Mouse (Mus musculus) limb, embryonic 13.5 days (tissue): ENCODE measurements around the gene Etl4. TPM values are rescaled to one million over a fixed set of nuclear protein-coding genes. Genes with fewer than 3 reads are reported as not detected.

ENCODE experiments used
- ATAC-seq: fragments of 200-750 bp; cut with Nextera tagmentation; 2 replicates; pipeline ENCODE4 v1.8.0; 2017; ENCODE audit warnings: low read depth, moderate number of reproducible peaks, moderate TSS enrichment; ENCODE audit not compliant: low FRiP score
- H3K27ac ChIP-seq: fragments of 300-500 bp; sonication (generic); 2 replicates; pipeline ENCODE4 v1.5.1; 2015; ENCODE audit warnings: inconsistent platforms, mild to moderate bottlenecking, moderate library complexity
- H3K27me3 ChIP-seq: fragments of 300-500 bp; sonication (generic); 2 replicates; pipeline ENCODE4 v1.6.1; 2015; ENCODE audit warnings: mild to moderate bottlenecking, inconsistent platforms
- H3K36me3 ChIP-seq: fragments of 300-500 bp; sonication (generic); 2 replicates; pipeline ENCODE4 v1.6.1; 2015; ENCODE audit warnings: inconsistent platforms, mild to moderate bottlenecking, moderate library complexity
- H3K4me1 ChIP-seq: fragments of 300-500 bp; sonication (generic); 2 replicates; pipeline ENCODE4 v1.6.1; 2015; ENCODE audit warnings: inconsistent platforms
- H3K4me2 ChIP-seq: fragments of 300-500 bp; sonication (generic); replicated peaks from 2 replicates; pipeline ENCODE4 v1.6.1; 2015; ENCODE audit warnings: inconsistent platforms, mild to moderate bottlenecking, moderate library complexity
- H3K4me3 ChIP-seq: fragments of 300-500 bp; sonication (generic); 2 replicates; pipeline ENCODE4 v1.5.1; 2015; ENCODE audit warnings: moderate library complexity, mild to moderate bottlenecking, inconsistent platforms
- H3K9ac ChIP-seq: fragments of 300-500 bp; sonication (generic); 2 replicates; pipeline ENCODE4 v1.6.1; 2015; ENCODE audit warnings: mild to moderate bottlenecking, inconsistent platforms
- H3K9me3 ChIP-seq: fragments of 300-500 bp; sonication (generic); 2 replicates; pipeline ENCODE4 v1.6.1; 2016; ENCODE audit warnings: inconsistent platforms
- WGBS: fragments of 180-500 bp; shearing (Covaris S2); methylation state at CpG from one replicate; pipeline ENCODE4 v1.1.7; 2015; 5-methylcytosine and 5-hydroxymethylcytosine counted together
- polyA plus RNA-seq: library from polyadenylated mRNA; unstranded; fragments of >200 nt; fragmentation: Nextera tagmentation; extraction: Ambion mirVana; gene quantifications from 2 replicates; pipeline ENCODE4 v1.2.1, GENCODE M21; 2015

Etl4 gene
- polyA plus RNA-seq, 1 experiment from 2014 or later: 25.6 TPM

DNA sequence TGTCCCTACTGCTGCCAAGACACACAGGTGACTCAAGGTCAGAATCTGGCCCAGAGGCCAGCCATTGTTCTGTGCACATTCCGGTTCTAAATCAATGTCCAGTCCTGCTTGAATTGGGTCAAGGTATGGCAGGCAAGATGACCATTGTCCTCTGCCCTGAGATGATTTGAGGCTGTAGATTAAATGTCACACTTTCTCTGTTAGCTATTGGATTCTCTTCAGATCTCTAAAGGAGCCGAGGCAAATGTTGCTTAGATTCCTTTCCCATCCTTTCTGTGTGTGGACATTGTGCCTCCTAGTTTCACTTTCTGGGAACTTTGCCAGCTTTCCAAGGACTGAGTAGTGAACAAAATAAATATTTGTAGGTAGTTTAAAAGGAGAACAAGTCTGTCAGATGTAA lies 608.9 kb downstream of the Etl4 start:
- 47% methylated on average over 2 of the region's 2 CpGs for WGBS
- H3K4me1 ChIP-seq: peaks cover 20% of the 10 kb centered on the region

DNA sequence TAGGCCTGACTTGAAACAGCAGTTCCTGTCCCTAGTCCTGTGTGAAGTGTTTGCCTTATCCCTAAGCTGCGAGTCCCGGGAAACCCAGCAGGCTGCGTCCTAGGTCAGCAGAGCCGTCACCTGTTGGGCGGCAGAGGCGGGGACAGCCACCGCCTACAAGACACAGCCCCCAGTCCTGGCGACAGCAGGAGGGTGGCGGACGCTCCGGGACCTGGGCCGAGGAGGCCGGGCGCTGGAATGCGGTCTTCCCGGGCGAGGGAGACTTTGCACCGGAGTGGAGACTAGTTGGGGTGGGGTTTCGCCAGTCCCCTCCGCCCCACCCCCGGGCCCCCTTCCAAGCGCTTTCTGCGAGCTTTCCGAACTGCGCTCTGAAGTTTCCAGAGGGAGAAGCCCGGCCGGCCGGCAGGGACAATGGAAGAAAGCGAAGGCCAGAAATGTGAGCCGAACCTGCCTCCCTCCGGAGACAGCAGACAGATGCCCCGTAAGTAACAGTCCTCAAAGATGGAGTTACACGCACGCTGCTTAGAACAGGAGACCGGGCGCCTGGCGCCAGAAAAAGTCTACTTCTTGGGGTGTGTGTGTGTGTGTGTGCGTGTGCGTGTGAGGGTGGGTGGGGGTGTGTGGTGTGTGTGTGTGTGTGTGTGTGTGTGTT lies 610.0 kb downstream of the Etl4 start:
- no peaks in the 10 kb centered on the region for H3K36me3 ChIP-seq
- WGBS: under 1% methylated on average over 39 of the region's 39 CpGs
- no peaks in the 10 kb centered on the region for H3K27me3 ChIP-seq
- peak overlapping the region; percentile 57 for H3K4me3 ChIP-seq
- peaks cover 20% of the 10 kb centered on the region for H3K4me1 ChIP-seq
- H3K27ac ChIP-seq: peak overlapping the region; percentile 76
- peak; percentile 81 for ATAC-seq
- H3K4me2 ChIP-seq: peak overlapping the region; percentile 83
- peak overlapping the region; percentile 73 for H3K9ac ChIP-seq
- no peaks in the 10 kb centered on the region for H3K9me3 ChIP-seq

More for the DNA sequence above, 608.9 kb downstream of the Etl4 start:
- ATAC-seq: no peak
- no peaks in the 10 kb centered on the region for H3K27me3 ChIP-seq
- no peak overlapping the region for H3K9ac ChIP-seq
- no peak overlapping the region for H3K4me3 ChIP-seq
- H3K9me3 ChIP-seq: no peaks in the 10 kb centered on the region
- H3K4me2 ChIP-seq: no peak overlapping the region
- H3K27ac ChIP-seq: no peak overlapping the region
- H3K36me3 ChIP-seq: no peaks in the 10 kb centered on the region

DNA sequence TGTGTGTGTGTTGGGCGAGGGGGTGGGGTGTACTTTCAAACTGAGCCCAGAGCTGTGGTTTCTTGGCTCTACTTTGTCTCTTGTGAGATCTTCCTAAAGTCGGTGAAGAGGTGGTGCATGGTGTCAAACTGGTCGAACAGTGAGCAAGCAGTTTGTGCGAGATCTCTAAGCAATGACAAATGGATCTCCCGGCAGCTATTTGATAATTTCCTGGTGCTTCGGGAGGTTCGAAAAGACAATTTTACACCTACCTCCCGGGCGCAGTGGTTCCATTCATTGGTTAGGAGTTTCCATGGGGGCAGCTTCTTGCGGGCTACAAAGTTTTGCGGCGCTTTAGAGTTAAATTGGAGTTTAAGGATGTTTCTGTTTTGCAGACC lies 610.5 kb downstream of the Etl4 start:
- H3K9me3 ChIP-seq: no peaks in the 10 kb centered on the region
- H3K4me3 ChIP-seq: peak overlapping the region; percentile 57
- ATAC-seq: peak; percentile 4; the same call in 1 of the 2 replicates
- H3K36me3 ChIP-seq: no peaks in the 10 kb centered on the region
- H3K4me1 ChIP-seq: peaks cover 20% of the 10 kb centered on the region
- WGBS: 0% methylated on average over 12 of the region's 12 CpGs
- H3K4me2 ChIP-seq: peak overlapping the region; percentile 83
- no peaks in the 10 kb centered on the region for H3K27me3 ChIP-seq
- H3K9ac ChIP-seq: peak overlapping the region; percentile 73
- H3K27ac ChIP-seq: peak overlapping the region; percentile 76

DNA sequence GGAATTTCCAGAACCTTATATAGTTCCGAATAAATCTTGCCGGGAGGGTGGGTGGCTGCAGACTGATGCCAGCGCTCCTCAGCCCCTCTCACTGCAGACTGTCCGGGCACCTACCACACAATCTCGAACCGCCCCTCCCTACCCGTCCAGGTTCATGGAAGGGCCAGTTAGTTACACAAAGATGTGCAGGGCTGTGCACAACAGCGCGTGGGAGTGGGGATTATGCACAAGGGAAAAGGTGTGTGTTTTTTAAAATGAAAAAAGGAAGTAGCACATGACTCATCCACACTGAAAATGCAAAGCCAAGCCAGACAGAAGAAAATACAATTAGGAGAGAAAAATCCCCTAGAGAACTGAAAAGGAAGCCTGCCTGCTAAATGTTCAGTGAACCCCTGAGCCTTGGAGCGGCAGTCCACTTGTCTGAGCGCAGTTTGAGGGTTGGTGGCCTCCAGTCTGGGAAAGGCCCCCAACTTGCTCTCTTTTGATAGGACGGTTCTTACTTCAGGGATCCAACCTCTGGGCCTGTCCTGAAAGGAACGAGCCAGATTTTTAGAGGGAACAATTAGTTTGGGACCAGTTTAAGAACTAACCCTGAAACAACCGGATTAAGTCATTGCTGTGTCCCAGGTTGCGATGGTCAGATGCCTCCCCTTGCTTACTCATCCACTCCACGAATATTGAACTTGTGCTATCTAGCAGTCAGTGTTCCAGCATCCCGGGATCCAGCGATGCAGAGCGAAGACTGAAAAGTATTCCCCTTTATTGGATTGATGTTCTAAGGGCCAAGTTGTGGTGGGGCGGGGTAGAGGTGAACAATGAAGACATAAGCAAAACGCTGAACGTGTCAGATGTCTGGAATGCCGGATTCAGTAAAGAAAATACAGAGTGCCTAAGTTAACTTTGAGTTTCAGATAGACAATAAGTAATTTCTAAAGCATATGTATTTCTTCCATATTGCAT lies 611.3 kb downstream of the Etl4 start:
- no peaks in the 10 kb centered on the region for H3K9me3 ChIP-seq
- 35% methylated on average over 23 of the region's 23 CpGs for WGBS
- peak overlapping the region; percentile 83 for H3K4me2 ChIP-seq
- H3K27me3 ChIP-seq: no peaks in the 10 kb centered on the region
- H3K4me1 ChIP-seq: peaks cover 20% of the 10 kb centered on the region
- peak overlapping the region; percentile 76; the same call in 1 of the 2 replicates for H3K27ac ChIP-seq
- H3K4me3 ChIP-seq: peak overlapping the region; percentile 57
- ATAC-seq: peak; percentile 63
- H3K9ac ChIP-seq: peak overlapping the region; percentile 73
- H3K36me3 ChIP-seq: no peaks in the 10 kb centered on the region

DNA sequence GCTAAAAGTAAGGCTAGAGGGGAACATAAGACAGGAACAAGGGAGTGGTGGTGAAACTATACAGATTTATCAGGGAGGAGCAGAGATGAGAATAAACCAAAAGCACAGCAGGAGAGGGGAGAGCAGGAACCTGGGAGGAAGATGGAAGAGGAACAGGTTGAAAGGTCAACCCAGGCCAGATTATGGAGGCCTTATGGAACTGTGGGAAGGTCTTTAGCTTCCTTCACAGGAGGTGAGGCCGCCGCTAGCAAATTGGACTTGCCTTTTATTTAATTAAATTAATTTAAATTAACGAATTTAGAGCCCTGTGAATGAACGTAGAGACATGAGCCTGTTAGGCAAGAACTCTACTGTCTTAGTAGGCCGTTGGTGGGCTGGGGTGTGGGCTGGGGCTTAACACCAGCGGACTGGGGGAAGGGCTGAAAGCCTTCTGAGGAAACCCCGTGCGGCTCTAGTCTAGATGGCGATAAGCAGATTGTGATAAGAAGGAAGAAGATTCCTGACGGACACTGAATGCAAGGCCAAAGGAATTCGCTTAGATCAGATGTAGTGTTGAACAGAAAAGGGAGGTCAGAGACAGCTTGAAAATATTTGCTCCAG lies 612.2 kb downstream of the Etl4 start:
- no peak overlapping the region for H3K27ac ChIP-seq
- H3K4me1 ChIP-seq: peaks cover 20% of the 10 kb centered on the region
- no peaks in the 10 kb centered on the region for H3K27me3 ChIP-seq
- WGBS: 60% methylated on average over 11 of the region's 11 CpGs
- no peak for ATAC-seq
- H3K4me2 ChIP-seq: no peak overlapping the region; the same call in 1 of the 2 replicates
- H3K9ac ChIP-seq: no peak overlapping the region
- no peaks in the 10 kb centered on the region for H3K9me3 ChIP-seq
- H3K36me3 ChIP-seq: no peaks in the 10 kb centered on the region
- no peak overlapping the region for H3K4me3 ChIP-seq

DNA sequence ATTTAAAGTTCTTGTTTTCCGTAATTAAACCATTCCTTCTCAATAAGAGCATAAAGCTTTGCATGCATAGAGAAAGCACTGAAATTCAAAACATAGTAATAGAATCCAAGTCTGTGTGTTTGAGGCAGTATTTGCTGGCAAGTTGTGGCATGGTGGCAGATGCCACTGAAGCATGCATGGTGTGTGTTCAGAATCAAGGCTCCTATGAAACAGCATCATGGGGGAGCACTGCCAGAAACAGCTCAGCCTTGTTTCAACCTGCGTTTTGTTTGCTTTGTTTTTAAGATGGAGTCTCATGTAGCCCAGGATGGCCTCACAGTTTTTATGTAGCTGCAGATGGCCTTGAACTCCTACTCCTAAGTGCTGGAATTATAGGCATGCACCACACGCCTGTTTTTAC lies 614.1 kb downstream of the Etl4 start:
- no peaks in the 10 kb centered on the region for H3K36me3 ChIP-seq
- no peak for ATAC-seq
- H3K4me3 ChIP-seq: no peak overlapping the region
- no peak overlapping the region for H3K4me2 ChIP-seq
- H3K4me1 ChIP-seq: peaks cover 20% of the 10 kb centered on the region
- H3K27me3 ChIP-seq: no peaks in the 10 kb centered on the region
- H3K9ac ChIP-seq: no peak overlapping the region
- no peaks in the 10 kb centered on the region for H3K9me3 ChIP-seq
- H3K27ac ChIP-seq: no peak overlapping the region
- 86% methylated on average over 3 of the region's 3 CpGs for WGBS

DNA sequence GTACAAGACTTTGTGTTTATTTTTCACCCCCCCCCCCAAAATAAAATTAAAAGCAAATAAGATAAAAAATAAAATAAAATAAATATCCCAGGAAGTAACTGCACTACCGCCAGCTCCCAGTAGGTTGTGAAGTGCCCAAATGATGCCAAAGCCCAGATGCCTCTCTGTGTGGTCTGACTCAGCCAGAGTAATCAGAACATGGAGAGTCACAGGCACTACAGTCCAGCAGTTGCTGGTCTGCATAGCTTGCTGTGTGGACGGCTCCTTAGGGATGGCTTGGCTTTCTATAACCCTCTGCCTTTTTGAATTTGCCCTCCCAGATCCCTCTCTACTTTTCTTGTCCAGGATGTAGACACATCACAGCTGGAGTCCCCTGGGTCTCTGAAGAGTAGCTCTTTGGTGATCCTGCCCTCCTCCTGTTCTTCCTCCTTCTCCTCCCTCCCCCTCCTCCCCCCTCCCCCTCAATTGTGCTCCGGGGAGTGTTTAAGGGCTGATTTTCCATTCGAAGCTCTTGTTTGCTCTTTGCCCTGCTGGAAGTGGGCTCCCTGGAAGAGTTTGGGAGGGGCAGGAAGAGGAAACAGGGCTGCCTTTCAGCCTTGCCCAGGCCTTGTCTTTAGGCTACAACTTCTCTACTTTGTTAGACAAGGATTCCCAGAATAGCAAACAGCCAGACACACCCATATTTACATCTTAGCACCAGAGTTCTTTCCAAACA lies 616.5 kb downstream of the Etl4 start:
- peaks cover 10% of the 10 kb centered on the region for H3K4me1 ChIP-seq
- WGBS: 33% methylated on average over 4 of the region's 4 CpGs
- H3K4me2 ChIP-seq: no peak overlapping the region
- no peaks in the 10 kb centered on the region for H3K27me3 ChIP-seq
- H3K4me3 ChIP-seq: no peak overlapping the region
- no peak overlapping the region for H3K27ac ChIP-seq
- H3K36me3 ChIP-seq: peaks cover 12% of the 10 kb centered on the region; the same call in 1 of the 2 replicates
- H3K9ac ChIP-seq: no peak overlapping the region
- ATAC-seq: no peak
- no peaks in the 10 kb centered on the region for H3K9me3 ChIP-seq

DNA sequence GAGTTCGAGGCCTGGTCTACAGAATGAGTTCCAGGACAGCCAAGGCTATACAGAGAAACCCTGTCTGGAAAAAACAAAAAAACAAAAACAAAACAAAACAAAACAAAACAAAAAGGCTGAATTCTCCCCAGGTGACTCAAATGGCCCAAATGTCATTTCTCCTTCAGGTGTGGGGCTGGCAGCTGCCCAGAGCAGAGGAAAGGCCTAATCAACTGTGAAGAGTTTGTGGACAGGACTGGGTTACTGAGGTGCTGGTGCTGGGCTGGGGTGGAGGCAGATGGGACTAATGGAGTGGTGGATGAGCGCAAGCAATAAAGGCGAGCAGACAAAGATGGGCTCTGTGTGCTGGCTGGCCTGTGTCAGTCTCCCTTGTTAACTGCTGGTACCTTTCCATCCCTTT lies 617.3 kb downstream of the Etl4 start:
- no peak for ATAC-seq
- no peak overlapping the region for H3K9ac ChIP-seq
- WGBS: 90% methylated on average over 3 of the region's 3 CpGs
- H3K36me3 ChIP-seq: peaks cover 12% of the 10 kb centered on the region; the same call in 1 of the 2 replicates
- H3K4me1 ChIP-seq: 0 out of 2 replicates have a peak, but pooled peaks cover 2% of the 10 kb centered on the region
- H3K9me3 ChIP-seq: no peaks in the 10 kb centered on the region
- no peak overlapping the region for H3K4me3 ChIP-seq
- H3K27me3 ChIP-seq: no peaks in the 10 kb centered on the region
- H3K4me2 ChIP-seq: no peak overlapping the region
- no peak overlapping the region for H3K27ac ChIP-seq

DNA sequence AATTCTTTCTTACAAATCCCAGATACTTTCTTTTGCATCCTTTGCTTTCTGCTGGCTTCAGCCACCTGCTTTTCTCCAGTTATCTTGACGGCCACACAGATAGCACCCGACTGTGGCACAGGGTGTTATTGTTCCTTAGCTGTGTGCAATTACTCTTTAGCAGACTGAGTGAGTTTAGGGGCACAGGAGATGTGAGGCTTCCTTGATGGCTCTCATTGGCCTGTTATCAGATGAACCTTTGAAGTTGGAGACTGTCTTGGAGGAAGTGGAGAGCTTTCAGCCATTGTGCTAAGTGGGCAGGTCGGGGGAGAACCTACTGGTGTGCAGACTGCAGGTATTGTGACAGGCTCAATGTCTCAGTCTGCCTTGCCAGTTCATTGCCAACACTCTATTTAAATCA lies 623.0 kb downstream of the Etl4 start:
- no peak overlapping the region for H3K4me3 ChIP-seq
- no peaks in the 10 kb centered on the region for H3K4me1 ChIP-seq
- no peak for ATAC-seq
- H3K27ac ChIP-seq: no peak overlapping the region
- no peak overlapping the region for H3K4me2 ChIP-seq
- peaks cover 12% of the 10 kb centered on the region; the same call in 1 of the 2 replicates for H3K36me3 ChIP-seq
- H3K9ac ChIP-seq: no peak overlapping the region
- WGBS: 17% methylated on average over 3 of the region's 3 CpGs
- H3K9me3 ChIP-seq: no peaks in the 10 kb centered on the region
- no peaks in the 10 kb centered on the region for H3K27me3 ChIP-seq

DNA sequence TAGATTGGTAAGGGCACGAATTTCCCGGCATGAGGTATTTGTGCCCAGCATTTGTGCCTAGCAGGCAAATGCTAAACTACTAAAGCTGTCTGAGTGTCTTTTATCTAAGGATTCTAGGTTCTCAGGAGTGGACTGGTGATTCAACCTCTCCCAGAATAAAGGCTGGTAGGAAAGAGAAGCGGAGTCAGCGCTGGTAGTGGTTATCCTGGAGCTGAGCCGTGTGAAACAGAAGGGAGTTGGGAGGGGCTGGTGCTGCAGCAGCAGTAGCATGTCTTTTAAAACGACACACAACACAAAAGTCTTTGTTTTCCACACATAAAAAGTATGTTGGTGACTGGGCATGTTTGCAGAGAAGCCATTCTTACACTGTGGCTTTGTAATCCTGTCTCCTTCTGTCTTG lies 628.2 kb downstream of the Etl4 start:
- Histone ChIP-seq H3K9me3 (no peaks in the 10 kb centered on the region), H3K4me1 (no peaks in the 10 kb centered on the region), H3K4me3 (no peak overlapping the region), H3K36me3 (no peaks in the 10 kb centered on the region; the same call in 1 of the 2 replicates), H3K27ac (no peak overlapping the region), H3K9ac (no peak overlapping the region), H3K27me3 (no peaks in the 10 kb centered on the region), H3K4me2 (no peak overlapping the region)
- ATAC-seq: no peak
- 71% methylated on average over 6 of the region's 6 CpGs for WGBS

DNA sequence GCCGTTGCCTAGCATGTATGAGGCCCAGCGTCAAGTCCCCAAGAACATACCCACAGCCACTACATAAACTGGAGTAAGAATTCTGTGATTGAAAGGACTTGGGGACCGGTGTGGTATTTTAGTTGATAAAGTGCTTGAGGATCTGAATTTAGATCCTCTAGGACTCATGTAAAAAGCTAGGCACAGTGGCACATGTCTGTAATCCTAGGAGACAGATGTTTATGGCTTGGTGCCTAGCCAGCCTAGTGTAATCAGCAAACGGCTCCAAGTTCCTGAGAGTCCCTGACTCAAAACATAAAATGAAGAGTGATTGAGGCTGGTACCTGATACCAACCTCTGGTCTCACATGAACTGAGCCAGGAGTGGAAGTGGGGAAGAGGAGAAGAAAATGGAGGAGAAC lies 629.3 kb downstream of the Etl4 start:
- no peaks in the 10 kb centered on the region for H3K9me3 ChIP-seq
- 76% methylated on average over 4 of the region's 4 CpGs for WGBS
- no peak overlapping the region for H3K4me3 ChIP-seq
- H3K9ac ChIP-seq: no peak overlapping the region
- no peaks in the 10 kb centered on the region for H3K4me1 ChIP-seq
- H3K27me3 ChIP-seq: no peaks in the 10 kb centered on the region
- H3K27ac ChIP-seq: no peak overlapping the region
- no peaks in the 10 kb centered on the region; the same call in 1 of the 2 replicates for H3K36me3 ChIP-seq
- ATAC-seq: no peak
- no peak overlapping the region for H3K4me2 ChIP-seq
